Mouse (Mus musculus): ENCODE data around the gene Herc2. TPM values are rescaled to one million over a fixed set of nuclear protein-coding genes. Genes with fewer than 3 reads are reported as not detected.
"Not testable (repeated sequence)": the region's sequence is repeated elsewhere in the genome, so short reads cannot be mapped to it uniquely, and the experiment has no call there.

Gene Herc2
- 30.3 and 39.8 TPM in 2 replicates for polyA plus RNA-seq (2012; rRNA removed)

DNA sequence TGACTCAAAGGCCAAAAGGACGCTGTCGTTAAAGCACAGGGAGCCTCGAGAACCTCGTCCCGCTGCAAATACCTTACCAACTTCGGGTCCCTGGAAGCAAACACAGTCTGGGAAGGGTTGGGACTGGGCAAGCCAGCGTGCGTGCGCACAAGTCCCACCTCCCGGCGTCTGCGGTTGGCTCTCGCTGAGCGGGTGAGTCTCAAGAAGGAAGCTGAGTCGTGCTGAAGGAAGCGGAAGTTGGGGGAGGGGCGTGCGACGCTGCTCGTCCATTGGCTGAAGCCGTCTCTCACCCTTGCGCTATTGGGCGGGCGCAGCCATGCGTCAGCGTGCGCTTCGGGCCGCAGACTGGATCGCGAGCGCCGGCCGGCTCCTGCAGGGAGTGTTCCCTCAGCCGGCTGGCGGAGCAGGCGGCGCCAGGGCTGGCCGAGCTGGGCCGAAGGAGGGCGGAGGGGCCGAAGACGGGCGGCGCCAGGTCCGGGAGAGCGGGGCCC, at the start of gene Herc2:
TSS of gene Herc2 (plus strand) at position 366 of the 491 bp plus-strand sequence.
- peak; percentile 100 for DNase-seq (ENCODE audit: low read depth)
- TF ChIP-seq POLR2A (IDR thresholded peaks at IDR 0.05; ENCODE audit: borderline replicate concordance, extremely low read depth, insufficient read depth, insufficient read length, poor library complexity, severe bottlenecking) = peak; percentile 99
- no peak for TF ChIP-seq CTCF (IDR thresholded peaks at IDR 0.05; ENCODE audit: borderline replicate concordance, extremely low read depth, insufficient read depth, insufficient read length)

DNA sequence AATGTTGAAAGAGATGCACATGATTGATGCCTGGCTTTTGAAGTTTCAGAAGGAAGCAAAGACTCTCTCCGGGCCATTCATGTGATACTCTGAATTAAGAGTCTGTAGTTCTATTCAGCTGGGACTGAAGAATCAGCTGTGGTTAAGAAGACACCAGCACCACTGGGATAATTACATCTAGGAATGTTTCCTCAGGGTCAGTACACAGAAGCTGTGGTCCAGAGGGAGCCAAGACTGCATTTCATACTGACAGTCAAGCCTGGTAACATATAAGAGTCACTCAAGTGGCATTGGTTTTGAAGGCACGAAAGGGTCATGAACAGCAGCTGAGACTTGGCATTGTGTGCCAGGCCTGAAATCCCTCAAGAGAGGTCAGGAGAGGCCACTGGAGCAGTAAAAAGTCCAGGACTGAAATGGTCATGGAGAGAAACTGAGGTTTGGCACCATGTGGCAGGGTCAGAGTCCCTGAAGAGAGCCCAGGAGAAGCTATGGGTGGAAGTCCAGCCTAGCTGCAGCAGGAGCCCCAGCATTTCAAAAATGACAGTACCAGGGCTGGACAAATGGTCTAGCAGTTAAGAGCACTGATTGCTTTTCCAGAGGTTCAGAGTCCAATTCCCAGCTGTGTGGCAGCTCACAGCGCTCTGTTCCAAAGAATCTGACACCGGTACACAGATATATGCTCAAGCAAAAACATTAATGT, 39.5 kb upstream of the Herc2 start:
- DNase-seq (ENCODE audit: low read depth) = no peak
- TF ChIP-seq POLR2A (IDR thresholded peaks at IDR 0.05; ENCODE audit: borderline replicate concordance, extremely low read depth, insufficient read depth, insufficient read length, poor library complexity, severe bottlenecking) = no peak
- TF ChIP-seq CTCF (IDR thresholded peaks at IDR 0.05; ENCODE audit: borderline replicate concordance, extremely low read depth, insufficient read depth, insufficient read length) = no peak

DNA sequence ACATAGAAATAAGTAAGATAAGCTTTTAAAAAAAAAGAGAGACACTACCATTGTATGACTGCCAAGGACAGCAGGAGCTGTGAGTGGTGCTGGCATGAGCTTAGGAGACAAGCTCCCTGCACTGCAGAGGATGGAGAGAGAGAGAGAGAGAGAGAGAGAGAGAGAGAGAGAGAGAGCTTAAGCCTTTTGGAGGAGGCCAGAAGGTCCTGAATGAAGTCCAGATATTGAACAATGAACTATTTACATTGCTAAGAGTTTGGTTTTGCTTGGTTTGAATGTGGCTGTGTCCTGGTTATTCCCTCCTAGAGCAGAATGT, 39.0 kb upstream of the Herc2 start:
- no peak for TF ChIP-seq POLR2A (IDR thresholded peaks at IDR 0.05; ENCODE audit: borderline replicate concordance, extremely low read depth, insufficient read depth, insufficient read length, poor library complexity, severe bottlenecking)
- TF ChIP-seq CTCF (IDR thresholded peaks at IDR 0.05; ENCODE audit: borderline replicate concordance, extremely low read depth, insufficient read depth, insufficient read length) = no peak
- DNase-seq (ENCODE audit: low read depth) = no peak

DNA sequence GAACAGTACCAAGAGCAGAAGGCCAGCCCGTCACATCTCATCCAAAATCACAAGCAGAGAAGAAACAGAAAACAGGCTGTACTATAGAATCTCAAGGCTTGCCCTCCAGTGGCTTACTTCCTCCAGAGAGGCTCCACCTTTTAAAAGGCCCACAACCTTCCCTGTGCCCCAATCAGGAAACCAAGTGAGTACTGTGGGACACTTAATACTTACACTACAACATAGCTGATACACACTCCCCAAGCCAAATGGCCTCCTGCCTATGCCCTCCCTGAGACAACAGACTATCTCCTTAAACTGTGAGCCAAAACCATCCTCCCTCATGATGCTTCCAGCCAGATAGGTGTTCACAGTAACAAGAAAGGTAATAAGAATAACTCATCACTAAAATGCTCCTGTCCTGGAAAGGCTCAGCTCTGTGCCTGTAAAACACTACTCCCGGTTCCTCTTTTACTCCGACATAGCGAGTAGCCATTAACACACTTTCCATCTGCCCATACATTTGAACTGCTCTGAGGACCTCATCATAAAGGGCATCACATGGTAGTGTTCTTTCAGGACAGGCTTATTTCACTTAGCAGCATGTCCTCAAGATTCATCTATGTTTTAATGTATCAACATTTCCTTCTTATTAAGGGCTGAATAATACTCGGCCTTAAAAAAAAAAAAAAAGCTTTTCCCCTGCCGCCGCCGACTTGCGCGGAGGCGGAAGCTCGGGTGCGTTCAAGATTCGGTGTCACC, 36.6 kb upstream of the Herc2 start:
- DNase-seq (ENCODE audit: low read depth) = no peak
- TF ChIP-seq POLR2A (IDR thresholded peaks at IDR 0.05; ENCODE audit: borderline replicate concordance, extremely low read depth, insufficient read depth, insufficient read length, poor library complexity, severe bottlenecking) = no peak
- TF ChIP-seq CTCF (IDR thresholded peaks at IDR 0.05; ENCODE audit: borderline replicate concordance, extremely low read depth, insufficient read depth, insufficient read length) = no peak

DNA sequence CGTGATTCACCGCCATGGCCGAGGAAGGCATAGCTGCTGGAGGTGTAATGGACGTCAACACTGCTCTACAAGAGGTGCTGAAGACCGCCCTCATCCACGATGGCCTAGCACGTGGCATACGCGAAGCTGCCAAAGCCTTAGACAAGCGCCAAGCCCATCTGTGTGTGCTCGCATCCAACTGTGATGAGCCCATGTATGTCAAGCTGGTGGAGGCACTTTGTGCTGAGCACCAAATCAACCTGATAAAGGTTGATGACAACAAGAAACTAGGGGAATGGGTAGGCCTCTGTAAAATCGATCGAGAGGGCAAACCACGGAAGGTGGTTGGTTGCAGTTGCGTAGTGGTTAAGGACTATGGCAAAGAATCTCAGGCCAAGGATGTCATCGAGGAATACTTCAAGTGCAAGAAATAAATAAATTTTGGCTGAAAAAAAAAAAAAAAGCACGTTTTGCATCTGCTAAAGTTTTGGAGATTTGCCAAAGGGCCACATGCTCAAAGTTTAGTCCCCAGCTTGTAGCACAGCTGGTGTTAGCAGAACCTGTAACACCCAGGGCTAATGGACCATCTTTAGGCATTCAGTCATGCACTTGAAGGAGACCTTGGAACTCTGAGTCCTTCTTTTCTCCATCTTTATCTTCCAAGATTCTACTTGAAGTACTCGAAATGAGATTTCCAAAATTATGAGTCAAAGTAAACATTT, 35.8 kb upstream of the Herc2 start:
- not testable (repeated sequence) for DNase-seq (ENCODE audit: low read depth)

DNA sequence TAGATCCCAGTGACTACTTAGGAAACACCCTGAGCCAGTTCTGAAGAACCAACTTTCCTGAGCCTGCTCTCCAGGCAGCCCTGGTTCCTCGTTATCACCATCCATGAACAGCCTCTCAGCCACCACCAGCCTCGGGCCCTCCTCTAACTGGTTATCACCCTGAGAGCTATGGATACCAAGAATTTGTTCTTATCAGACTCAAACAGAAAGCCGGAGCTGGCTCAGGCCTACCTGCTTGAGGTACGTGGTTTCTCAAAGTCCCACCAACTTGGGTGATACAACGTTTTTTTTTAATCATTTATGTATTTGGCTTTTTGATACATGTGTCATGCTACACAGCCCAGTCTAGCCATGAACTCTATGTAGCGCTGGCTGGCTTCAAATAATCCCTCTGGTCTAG, 34.8 kb upstream of the Herc2 start:
- no peak for DNase-seq (ENCODE audit: low read depth)
- TF ChIP-seq POLR2A (IDR thresholded peaks at IDR 0.05; ENCODE audit: borderline replicate concordance, extremely low read depth, insufficient read depth, insufficient read length, poor library complexity, severe bottlenecking) = no peak
- TF ChIP-seq CTCF (IDR thresholded peaks at IDR 0.05; ENCODE audit: borderline replicate concordance, extremely low read depth, insufficient read depth, insufficient read length) = no peak

DNA sequence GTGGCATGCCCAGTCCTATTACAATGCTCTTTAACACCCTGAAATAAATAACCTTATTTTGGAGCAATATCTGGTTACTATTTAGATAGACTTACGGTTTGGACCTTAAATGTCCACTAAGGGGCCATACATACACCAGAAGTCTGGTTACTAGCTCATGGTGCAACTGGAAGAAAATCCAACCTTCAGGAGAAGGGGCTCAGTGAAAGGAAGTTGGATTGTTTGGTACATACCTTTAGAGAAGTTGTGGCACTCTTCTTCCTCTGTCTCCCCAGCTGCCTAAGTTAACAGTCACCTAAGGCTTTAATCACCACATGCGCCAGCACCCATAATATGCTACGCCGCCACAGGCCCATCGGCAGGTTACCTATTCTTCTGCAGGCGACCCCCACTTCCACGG, 34.2 kb upstream of the Herc2 start:
- TF ChIP-seq CTCF (IDR thresholded peaks at IDR 0.05; ENCODE audit: borderline replicate concordance, extremely low read depth, insufficient read depth, insufficient read length) (no peak), POLR2A (IDR thresholded peaks at IDR 0.05; ENCODE audit: borderline replicate concordance, extremely low read depth, insufficient read depth, insufficient read length, poor library complexity, severe bottlenecking) (no peak)
- DNase-seq (ENCODE audit: low read depth) = no peak

DNA sequence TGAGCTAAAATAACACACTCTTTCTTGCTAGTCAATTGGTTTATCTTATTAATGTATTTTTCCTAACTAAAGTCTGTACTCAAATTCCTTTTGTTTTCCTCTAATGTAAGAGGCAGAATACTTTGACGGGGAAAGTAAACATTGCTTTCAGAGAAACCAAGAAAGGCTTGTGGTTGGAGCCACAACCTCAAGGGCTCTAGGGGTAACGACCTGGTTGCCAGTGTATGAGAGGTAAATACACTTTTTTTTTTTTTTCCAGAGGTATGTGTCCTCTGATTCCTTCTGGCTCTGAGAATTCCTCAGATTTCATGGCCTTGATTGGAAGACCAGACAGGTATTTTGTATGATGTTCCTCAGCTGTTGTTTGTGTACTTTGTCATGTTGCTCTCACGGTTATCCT, 32.2 kb upstream of the Herc2 start:
- DNase-seq (ENCODE audit: low read depth) = no peak
- no peak for TF ChIP-seq POLR2A (IDR thresholded peaks at IDR 0.05; ENCODE audit: borderline replicate concordance, extremely low read depth, insufficient read depth, insufficient read length, poor library complexity, severe bottlenecking)
- no peak for TF ChIP-seq CTCF (IDR thresholded peaks at IDR 0.05; ENCODE audit: borderline replicate concordance, extremely low read depth, insufficient read depth, insufficient read length)

DNA sequence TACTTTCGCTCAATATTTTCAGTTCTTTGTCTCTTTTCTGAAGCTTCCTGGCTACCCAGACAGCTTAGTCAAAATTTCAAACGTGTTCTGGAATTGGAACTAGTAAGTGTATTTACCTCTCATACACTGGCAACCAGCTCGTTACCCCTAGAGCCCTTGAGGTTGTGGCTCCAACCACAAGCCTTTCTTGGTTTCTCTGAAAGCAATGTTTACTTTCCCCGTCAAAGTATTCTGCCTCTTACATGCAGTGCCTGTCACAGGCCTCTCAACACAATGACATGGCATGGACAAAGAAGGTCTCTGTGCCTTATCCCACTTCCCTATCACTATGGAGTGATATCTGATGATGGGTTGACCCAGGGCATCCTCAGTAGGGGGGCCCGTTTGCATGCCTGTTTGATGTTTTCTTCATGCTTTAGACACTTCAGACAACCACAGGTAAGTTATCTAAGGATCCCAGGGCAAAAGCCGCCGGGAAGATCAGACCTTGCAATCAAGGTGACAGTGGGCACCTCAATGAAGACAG, 31.5 kb upstream of the Herc2 start:
- TF ChIP-seq POLR2A (IDR thresholded peaks at IDR 0.05; ENCODE audit: borderline replicate concordance, extremely low read depth, insufficient read depth, insufficient read length, poor library complexity, severe bottlenecking) = no peak
- no peak for TF ChIP-seq CTCF (IDR thresholded peaks at IDR 0.05; ENCODE audit: borderline replicate concordance, extremely low read depth, insufficient read depth, insufficient read length)
- peak; percentile 3 for DNase-seq (ENCODE audit: low read depth)

DNA sequence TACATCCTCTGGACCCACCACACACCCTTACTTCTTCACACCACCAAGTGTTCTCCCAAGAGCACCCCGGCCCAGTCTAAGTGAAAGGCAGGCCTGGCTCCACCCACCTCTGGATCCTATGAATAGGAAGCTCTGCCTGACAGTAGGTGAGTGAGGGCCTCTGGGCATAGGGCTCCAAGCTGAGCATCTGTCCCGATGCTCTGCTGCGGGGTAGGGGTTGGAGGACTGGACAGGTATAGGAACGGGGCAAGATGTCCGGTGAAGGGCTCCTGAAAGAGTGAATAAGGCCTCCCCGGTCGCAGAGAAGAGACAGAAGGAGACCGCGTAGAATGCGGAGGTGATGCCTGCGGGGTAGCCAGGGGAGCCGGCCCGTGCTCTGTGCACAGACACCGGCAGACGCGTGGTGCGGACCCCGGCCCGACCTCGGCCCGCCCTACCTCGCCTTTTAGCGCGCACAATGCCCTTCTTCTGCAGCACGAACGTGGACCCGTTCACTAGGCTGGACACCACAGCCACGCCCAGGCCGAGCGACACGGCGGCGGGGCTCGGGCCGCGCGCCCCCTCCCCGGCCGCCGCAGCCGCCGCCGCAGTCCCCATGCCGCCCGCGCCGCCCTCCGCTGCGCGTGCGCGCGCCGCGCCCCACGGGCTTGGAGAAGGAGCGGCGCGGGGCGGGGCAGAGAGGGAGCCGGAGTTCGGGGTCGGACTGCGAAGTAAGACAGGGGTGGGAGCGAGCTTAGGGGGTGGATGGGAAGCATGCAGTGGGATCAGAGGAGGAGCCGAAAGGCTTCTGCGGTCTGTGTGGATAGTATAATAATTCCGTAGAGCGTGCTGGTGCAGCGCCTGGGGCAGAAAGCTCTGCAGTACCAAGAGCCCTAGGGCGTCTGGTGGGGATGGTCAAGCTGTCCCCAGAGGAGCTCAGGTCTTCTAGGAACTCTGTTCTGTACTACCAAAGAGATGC, 30.7 kb upstream of the Herc2 start:
- TF ChIP-seq CTCF (IDR thresholded peaks at IDR 0.05; ENCODE audit: borderline replicate concordance, extremely low read depth, insufficient read depth, insufficient read length) (no peak), POLR2A (IDR thresholded peaks at IDR 0.05; ENCODE audit: borderline replicate concordance, extremely low read depth, insufficient read depth, insufficient read length, poor library complexity, severe bottlenecking) (peak; percentile 50; the same call in 1 of the 2 replicates)
- DNase-seq (ENCODE audit: low read depth) = peak; percentile 89

DNA sequence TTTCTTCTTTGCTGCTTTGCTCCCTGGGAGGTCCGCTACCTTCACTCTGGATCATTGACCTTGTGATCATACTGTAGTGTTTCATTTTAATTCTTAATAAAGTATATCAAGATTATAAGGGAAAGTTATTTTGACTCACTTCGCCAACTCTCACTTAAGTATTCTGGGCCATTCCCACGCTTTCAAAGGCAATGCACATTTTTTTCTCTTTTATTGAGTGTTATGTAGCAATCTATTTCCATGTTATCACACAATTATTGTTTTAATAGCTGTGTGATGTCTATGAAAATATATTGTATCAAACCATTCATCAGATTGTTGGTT, 30.1 kb upstream of the Herc2 start, which contains the start of gene Nipa1:
TSS of gene Nipa1 (minus strand) at position 25 of the 324 bp plus-strand sequence.
- no peak for DNase-seq (ENCODE audit: low read depth)
- no peak for TF ChIP-seq CTCF (IDR thresholded peaks at IDR 0.05; ENCODE audit: borderline replicate concordance, extremely low read depth, insufficient read depth, insufficient read length)

Measured in brain, embryonic 14.5 days (tissue).